Mouse (Mus musculus) layer of hippocampus, adult 11-12 months (tissue): ENCODE measurements around the gene 1700012A03Rik.
A peak's percentile ranks its signal among the peaks of the same experiment; 100 is the strongest.

Source experiments
- DNase-seq: peaks from one replicate; pipeline ENCODE4 v3.0.0; 2022; ENCODE audit warnings: low spot score

The 1700012A03Rik gene

GRCm38 (mm10) chr6:32049951-32050345, at the start of gene 1700012A03Rik:
Gene 1700012A03Rik (plus strand): TSS chr6:32050246.
- DNase-seq, result no peak

DNA sequence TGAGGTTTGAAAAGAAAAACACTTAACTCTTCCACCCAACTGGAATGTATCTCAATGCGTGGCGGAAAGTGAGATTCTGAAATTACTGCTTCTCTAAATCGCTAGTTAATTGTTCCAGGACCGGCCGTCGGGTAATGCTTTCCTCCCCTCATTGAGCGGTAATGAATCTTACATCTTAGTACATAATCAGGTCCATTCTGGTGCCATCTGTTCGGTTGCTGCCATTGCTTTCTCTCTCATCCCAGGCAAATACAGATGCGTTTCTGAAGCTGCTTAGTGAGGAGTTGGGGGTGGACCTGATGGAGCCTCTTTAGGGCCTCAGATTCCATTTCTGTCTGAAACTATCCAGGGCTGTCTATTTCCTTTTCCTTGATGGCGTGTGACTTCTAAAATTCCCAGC, 45.8 kb upstream of the 1700012A03Rik start:
- DNase-seq, result no peak

- DNase-seq, result no peak
Observed at GRCm38 (mm10) chr6:32005914-32006313, 44.1 kb upstream of the 1700012A03Rik start.

DNA sequence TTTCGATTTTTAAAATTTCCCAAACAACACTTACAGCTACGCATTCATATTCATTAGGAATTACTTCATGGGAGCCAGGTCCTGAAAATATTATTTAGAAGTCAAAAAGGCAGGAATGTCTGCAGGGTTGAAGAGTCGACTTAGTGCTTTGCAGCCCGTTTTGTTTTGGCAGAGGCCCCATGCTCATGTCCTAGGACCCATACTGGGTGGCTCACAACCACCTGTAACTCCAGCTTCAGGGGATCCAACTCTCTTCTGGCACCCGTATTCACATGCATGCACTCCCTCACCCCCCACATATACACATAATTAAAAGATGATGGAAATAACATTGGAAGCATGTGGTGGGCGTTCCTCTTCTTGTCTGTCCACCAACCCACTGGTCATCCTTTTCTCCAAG, 43.7 kb upstream of the 1700012A03Rik start:
- DNase-seq, result no peak

DNA sequence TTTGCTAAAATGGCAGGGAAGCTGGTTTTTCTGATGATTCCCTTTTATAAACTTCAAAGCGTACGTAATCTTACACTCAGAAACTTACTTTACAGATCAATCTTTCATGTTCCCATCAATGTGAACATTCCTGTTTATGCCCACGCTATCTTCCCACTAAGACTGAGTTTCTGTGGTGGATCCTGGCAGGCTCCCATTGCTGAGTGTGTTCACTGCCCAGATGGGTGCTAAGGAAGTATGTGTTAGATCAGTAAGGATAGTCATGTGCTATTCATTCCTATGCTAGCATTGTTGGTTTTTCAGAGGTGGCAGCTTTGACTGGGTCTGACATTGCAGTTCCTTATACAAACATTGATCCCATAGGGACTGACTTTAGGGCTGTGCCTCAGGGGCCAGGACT, 42.7 kb upstream of the 1700012A03Rik start:
- peak; percentile 41 for DNase-seq

DNA sequence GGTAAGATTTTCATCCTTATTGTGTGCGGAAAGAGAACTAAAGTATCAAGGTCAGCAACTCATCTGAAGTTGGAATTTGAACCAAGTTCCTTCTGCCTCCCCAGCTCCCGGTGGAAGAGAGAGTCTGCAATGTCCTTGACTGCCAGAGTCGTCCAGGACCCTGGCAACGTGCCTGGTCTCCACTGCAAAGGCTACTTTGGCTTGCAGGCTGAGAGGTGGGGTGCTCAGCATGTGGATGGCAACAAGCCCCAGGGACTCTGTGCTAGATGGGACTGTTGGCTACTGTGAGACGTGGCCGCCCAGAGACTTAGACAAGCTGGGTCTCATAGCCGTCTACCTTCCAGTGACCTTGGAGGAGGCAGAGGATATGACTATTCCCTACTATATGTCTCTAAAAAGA, 33.2 kb upstream of the 1700012A03Rik start:
- DNase-seq, result no peak

DNA sequence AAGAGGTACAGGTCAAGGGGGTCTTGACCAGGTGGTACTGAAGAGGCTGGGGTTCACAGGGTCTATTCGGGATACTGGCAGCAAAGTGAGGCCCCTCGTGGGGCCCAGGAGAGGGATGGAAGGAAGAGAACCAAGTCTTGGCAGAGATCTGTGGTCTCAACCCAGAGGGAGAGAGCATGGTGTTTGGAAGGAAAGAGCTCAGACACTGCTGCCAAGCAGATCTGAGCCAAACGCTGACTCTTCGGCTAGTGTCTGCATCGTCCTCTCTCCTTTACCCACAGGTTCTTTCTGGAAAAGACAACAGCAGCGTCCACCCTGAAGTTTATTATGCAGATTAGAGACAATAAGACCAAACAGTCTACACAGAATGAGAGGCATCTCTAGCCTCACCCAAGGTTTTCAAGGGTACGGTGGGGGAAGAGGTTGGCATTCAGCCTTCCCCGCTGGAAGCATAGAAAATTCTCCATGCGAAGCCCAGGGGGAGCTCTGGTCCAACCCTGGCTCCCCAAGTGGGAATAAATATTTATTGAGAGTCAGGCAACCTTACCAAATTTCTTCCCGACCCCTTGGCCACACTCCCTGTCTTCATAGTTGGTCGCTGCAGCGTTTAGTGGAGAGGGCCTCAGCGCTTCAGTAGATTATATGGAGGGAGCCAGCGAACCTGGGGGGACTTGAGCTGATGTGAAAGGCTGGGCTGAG, 32.5 kb upstream of the 1700012A03Rik start:
- no peak for DNase-seq

GRCm38 (mm10) chr6:32018105-32018446, 32.0 kb upstream of the 1700012A03Rik start:
- no peak for DNase-seq

DNA sequence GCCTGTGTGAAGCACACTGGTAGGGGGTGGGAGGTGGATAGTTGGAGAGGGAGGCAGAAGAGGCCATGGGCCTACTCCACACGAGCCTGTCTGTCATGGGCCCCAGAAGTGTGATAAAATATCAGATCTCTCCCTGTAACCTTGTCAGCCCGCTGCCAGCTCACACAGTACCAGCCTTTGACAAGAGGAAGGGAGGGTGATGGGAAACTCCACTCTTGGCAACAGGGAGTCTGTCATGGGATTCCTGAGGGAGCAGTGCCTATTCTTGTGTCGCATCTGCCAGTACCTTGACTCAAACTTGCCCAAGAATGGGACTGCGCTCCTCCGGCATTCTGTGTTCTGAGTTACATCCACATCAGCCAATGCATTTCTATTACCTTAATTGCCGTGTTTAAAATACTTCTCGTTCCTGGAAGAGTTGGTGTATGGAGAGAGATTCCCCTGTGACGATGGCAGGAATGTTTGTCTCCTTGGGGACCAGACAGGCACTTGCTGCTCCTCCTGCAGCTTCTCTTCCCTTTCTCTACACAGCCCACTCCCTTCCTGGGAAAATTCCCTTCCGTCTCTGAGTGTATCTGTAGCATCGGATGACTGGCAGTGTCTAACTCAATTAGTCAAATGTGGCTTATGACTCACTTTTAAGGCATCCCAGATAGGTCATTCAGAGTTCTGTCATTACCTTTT, 28.1 kb upstream of the 1700012A03Rik start:
- DNase-seq, result no peak

DNA sequence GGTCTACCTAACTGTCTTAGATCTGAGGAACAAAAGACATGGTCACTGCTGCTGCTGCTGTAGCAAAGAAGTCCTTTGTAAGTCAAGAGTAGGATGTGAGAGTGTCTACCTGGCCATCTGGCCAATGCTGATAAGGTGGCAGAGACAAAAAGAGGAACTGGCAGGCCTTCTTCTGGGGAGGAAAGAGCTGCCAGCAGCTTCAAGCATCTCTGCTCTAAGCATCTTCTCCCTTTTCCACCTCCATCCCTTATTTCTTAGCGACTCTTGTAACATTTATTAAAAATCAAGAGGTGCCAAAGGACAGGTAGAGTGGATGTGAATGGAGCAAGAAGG, 27.5 kb upstream of the 1700012A03Rik start:
- no peak for DNase-seq

GRCm38 (mm10) chr6:32028228-32029009, 21.6 kb upstream of the 1700012A03Rik start:
- no peak for DNase-seq

GRCm38 (mm10) chr6:32034226-32034625, 15.8 kb upstream of the 1700012A03Rik start:
- DNase-seq, result no peak

DNA sequence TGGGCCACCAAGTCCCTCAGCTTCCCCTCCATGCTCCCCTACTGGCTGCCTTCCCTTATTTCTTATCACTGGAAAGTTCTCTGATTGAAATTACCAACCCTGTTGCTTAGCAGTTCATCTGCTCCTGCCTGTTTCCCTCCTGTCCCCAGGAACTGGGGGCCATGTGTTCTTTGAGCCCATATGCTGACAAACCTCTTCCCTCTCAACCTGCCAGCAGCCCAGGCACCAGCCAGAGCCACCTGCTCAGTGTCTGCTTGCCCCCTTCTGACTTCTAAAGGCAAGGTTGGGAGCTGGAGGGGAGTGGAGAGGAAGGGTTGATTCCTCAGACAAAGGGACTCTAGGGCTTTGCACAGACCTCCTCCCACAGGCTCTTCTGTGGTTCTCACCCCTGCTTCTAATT, 4.7 kb upstream of the 1700012A03Rik start:
- peak; percentile 63 for DNase-seq

- DNase-seq, result no peak
Observed at GRCm38 (mm10) chr6:32049256-32049950, 643 bp upstream of the 1700012A03Rik start.

DNA sequence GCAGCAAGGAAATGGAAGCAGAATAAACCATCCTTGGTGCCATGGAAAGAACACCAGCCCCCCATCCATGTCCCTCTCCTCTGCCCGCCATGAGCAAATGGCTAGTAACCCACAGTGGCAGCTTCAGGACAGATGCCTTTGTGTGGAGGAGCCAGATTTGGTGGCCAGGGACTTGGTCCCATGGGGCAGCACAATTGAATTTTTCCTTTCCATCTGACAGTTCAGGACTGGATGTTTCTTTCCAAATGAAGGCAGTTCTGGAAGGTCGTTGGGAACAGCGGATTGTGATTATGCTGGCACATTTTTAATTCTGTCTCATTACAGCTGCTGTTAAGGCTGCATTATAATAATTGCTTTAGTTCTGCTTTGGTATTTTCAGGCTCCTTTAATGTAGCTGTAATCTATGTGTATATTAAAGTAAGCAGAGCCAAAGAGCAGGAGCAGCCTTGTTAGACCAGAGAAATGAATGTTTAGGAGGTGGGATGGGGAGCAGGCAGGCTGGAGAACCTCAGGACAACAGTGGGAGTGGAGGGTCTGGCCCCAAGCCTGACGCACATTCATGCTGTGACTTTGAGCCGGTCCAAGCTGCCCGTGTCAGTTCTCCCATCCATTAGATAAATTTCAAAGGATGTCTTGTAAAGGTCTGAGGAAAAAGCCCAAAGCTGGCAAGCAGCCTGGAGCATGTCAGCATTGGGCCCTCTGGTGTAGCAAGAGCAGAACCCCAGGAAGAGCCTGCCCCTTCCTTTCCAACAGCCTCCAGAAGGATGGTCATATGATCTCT, 2.3 kb downstream of the 1700012A03Rik start:
- no peak for DNase-seq

DNA sequence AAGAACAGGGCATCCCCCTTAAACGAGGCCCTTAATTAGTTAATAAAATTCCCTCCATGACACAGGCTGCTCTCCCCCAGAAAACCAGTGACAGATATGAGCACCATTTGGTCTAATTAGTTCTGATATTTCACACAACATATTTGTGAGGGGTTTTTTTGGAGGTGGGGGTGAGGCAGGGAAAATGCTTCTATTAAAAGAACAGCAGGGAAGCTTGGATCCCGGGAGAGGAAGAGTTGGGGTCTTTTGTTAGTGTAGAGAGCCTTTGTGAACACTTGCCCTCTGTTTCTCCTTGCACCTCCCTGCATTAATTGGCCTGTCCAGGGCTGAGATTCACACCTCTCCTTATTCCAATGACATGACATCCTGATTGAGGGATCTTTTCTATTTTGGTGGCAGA, 6.5 kb downstream of the 1700012A03Rik start:
- DNase-seq, result peak; percentile 15

GRCm38 (mm10) chr6:32058571-32058970, 8.5 kb downstream of the 1700012A03Rik start:
- DNase-seq, result no peak

GRCm38 (mm10) chr6:32060641-32061040, 10.6 kb downstream of the 1700012A03Rik start:
- no peak for DNase-seq

GRCm38 (mm10) chr6:32061266-32061665, 11.2 kb downstream of the 1700012A03Rik start:
- no peak for DNase-seq

- DNase-seq, result peak; percentile 26
Observed at GRCm38 (mm10) chr6:32065789-32066510, 15.9 kb downstream of the 1700012A03Rik start.

DNA sequence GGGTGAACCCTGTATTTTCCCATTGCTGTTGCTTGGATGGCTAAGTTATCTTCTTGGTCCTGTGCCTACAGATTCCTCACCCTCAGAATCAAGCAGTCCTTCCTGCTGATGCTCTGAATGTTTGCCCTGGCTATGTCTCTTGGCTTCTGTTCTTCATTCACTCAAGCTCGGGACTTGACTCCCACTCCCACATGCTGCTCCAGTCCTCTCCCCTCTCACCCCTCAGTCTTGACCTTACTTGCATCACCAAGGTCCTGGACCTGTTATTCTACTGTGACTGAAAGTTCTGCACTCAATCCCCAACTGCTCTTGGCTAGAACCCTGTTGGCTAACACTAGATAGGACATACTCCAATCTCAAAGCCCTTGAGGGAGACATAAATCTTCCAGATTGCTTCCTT, 22.1 kb downstream of the 1700012A03Rik start:
- no peak for DNase-seq
